Mouse (Mus musculus): ENCODE measurements around the gene Gm17018.

DNA sequence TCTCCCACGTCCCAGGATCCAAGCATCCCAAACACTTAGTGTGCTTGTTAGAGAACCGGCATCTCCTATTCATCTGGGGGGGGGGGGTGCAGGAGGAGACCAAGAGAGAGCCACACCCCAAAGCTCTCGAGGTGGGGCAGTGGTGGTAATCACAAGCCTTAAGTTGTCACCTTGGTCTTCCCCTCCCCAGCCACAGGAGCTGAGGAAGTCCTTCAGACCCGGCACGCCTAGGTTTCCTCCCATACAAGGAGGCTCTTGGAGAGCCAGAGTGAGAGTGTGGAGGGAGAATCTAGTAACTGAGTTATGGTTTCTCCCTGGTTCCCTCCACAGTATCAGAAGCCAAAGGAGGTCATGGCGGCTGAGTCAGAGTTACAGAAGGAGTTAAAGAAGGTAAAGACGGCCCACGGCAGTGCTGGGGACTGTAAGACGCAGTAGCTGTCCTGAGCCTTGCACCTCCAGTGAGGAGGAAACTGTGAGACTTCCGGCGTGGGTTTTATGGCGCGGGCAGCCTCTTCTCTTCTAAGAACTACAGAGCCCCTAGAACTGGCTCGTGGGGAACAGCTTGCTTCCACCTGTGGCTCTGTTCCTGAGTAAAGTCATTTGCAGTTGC lies 16.8 kb downstream of the Gm17018 start:
- TF ChIP-seq GATA1 (IDR thresholded peaks at IDR 0.05; ENCODE audit: borderline replicate concordance, low read length) (no peak), FLI1 (IDR thresholded peaks at IDR 0.05; ENCODE audit: low read length) (no peak)

All from megakaryocyte, embryonic 14.5 days (primary cell).